Mouse (Mus musculus): ENCODE measurements around the gene Actl10. TPM values are rescaled to one million over a fixed set of nuclear protein-coding genes. Genes with fewer than 3 reads are reported as not detected.

The Actl10 gene
- polyA plus RNA-seq, 1 experiment from 2014 or later, result 0.55 TPM

GRCm38 (mm10) chr2:154584931-154585601 lies 33.5 kb downstream of the Actl10 start:
- 71% methylated on average over 17 of the region's 17 CpGs for WGBS
- Histone ChIP-seq H3K4me1 (replicated peaks) (peaks cover 28% of the 10 kb centered on the region), H3K27me3 (no peaks in the 10 kb centered on the region), H3K4me3 (replicated peaks) (no peak overlapping the region), H3K27ac (no peak overlapping the region), H3K9me3 (no peaks in the 10 kb centered on the region), H3K36me3 (0 out of 2 replicates have a peak, but pooled peaks cover 3% of the 10 kb centered on the region), H3K9ac (replicated peaks) (no peak overlapping the region), H3K4me2 (replicated peaks) (no peak overlapping the region)
- ATAC-seq, result no peak

GRCm38 (mm10) chr2:154586405-154586804 lies 34.8 kb downstream of the Actl10 start:
- WGBS, result 69% methylated on average over 5 of the region's 5 CpGs
- Histone ChIP-seq H3K9me3 (no peaks in the 10 kb centered on the region), H3K27me3 (no peaks in the 10 kb centered on the region), H3K9ac (replicated peaks) (no peak overlapping the region), H3K27ac (no peak overlapping the region), H3K4me2 (replicated peaks) (no peak overlapping the region), H3K4me1 (replicated peaks) (peaks cover 24% of the 10 kb centered on the region), H3K36me3 (0 out of 2 replicates have a peak, but pooled peaks cover 3% of the 10 kb centered on the region), H3K4me3 (replicated peaks) (no peak overlapping the region)
- ATAC-seq, result no peak

GRCm38 (mm10) chr2:154589051-154589450 lies 37.5 kb downstream of the Actl10 start:
- no peak for ATAC-seq
- Histone ChIP-seq H3K4me3 (replicated peaks) (no peak overlapping the region), H3K9ac (replicated peaks) (no peak overlapping the region), H3K27me3 (no peaks in the 10 kb centered on the region), H3K27ac (no peak overlapping the region), H3K4me1 (replicated peaks) (peaks cover 20% of the 10 kb centered on the region), H3K9me3 (no peaks in the 10 kb centered on the region), H3K4me2 (replicated peaks) (no peak overlapping the region), H3K36me3 (peaks cover 9% of the 10 kb centered on the region; the same call in 1 of the 2 replicates)
- WGBS, result 73% methylated on average over 4 of the region's 4 CpGs

- no peak overlapping the region for H3K9ac ChIP-seq (replicated peaks)
- WGBS, result 88% methylated on average over 3 of the region's 3 CpGs
- no peak overlapping the region for H3K27ac ChIP-seq
- H3K36me3 ChIP-seq, result peaks cover 9% of the 10 kb centered on the region; the same call in 1 of the 2 replicates
- H3K4me1 ChIP-seq (replicated peaks), result no peaks in the 10 kb centered on the region
- H3K4me3 ChIP-seq (replicated peaks), result no peak overlapping the region
- no peak for ATAC-seq
- no peak overlapping the region for H3K4me2 ChIP-seq (replicated peaks)
- H3K9me3 ChIP-seq, result no peaks in the 10 kb centered on the region
- H3K27me3 ChIP-seq, result no peaks in the 10 kb centered on the region
Measured at GRCm38 (mm10) chr2:154591239-154591638, 39.7 kb downstream of the Actl10 start.

GRCm38 (mm10) chr2:154593025-154593424 lies 41.4 kb downstream of the Actl10 start:
- 73% methylated on average over 3 of the region's 3 CpGs for WGBS
- H3K4me1 ChIP-seq (replicated peaks), result no peaks in the 10 kb centered on the region
- no peak for ATAC-seq
- H3K27me3 ChIP-seq, result no peaks in the 10 kb centered on the region
- H3K27ac ChIP-seq, result no peak overlapping the region
- H3K4me3 ChIP-seq (replicated peaks), result no peak overlapping the region
- no peaks in the 10 kb centered on the region for H3K9me3 ChIP-seq
- no peak overlapping the region for H3K4me2 ChIP-seq (replicated peaks)
- peaks cover 6% of the 10 kb centered on the region; the same call in 1 of the 2 replicates for H3K36me3 ChIP-seq
- H3K9ac ChIP-seq (replicated peaks), result no peak overlapping the region

GRCm38 (mm10) chr2:154595775-154596174 lies 44.2 kb downstream of the Actl10 start:
- no peak overlapping the region for H3K27ac ChIP-seq
- H3K4me1 ChIP-seq (replicated peaks), result no peaks in the 10 kb centered on the region
- H3K9ac ChIP-seq (replicated peaks), result no peak overlapping the region
- peaks cover 6% of the 10 kb centered on the region; the same call in 1 of the 2 replicates for H3K36me3 ChIP-seq
- no peaks in the 10 kb centered on the region for H3K9me3 ChIP-seq
- no peak overlapping the region for H3K4me3 ChIP-seq (replicated peaks)
- no peak overlapping the region for H3K4me2 ChIP-seq (replicated peaks)
- WGBS, result 82% methylated on average over 5 of the region's 5 CpGs
- H3K27me3 ChIP-seq, result no peaks in the 10 kb centered on the region
- ATAC-seq, result no peak

- no peak overlapping the region for H3K27ac ChIP-seq
- no peak overlapping the region for H3K4me2 ChIP-seq (replicated peaks)
- no peaks in the 10 kb centered on the region for H3K9me3 ChIP-seq
- no peaks in the 10 kb centered on the region for H3K27me3 ChIP-seq
- no peak for ATAC-seq
- WGBS, result 86% methylated on average over 3 of the region's 3 CpGs
- H3K4me3 ChIP-seq (replicated peaks), result no peak overlapping the region
- H3K9ac ChIP-seq (replicated peaks), result no peak overlapping the region
- no peaks in the 10 kb centered on the region for H3K4me1 ChIP-seq (replicated peaks)
- peaks cover 6% of the 10 kb centered on the region; the same call in 1 of the 2 replicates for H3K36me3 ChIP-seq
Measured at GRCm38 (mm10) chr2:154597399-154597798, 45.8 kb downstream of the Actl10 start.

- no peak overlapping the region for H3K4me2 ChIP-seq (replicated peaks)
- no peaks in the 10 kb centered on the region for H3K36me3 ChIP-seq
- no peak overlapping the region for H3K9ac ChIP-seq (replicated peaks)
- 67% methylated on average over 6 of the region's 6 CpGs for WGBS
- H3K4me3 ChIP-seq (replicated peaks), result no peak overlapping the region
- H3K27me3 ChIP-seq, result 0 out of 2 replicates have a peak, but pooled peaks cover 3% of the 10 kb centered on the region
- peaks cover 12% of the 10 kb centered on the region for H3K4me1 ChIP-seq (replicated peaks)
- no peak overlapping the region for H3K27ac ChIP-seq
- no peak for ATAC-seq
- no peaks in the 10 kb centered on the region for H3K9me3 ChIP-seq
Measured at GRCm38 (mm10) chr2:154600586-154600985, 49.0 kb downstream of the Actl10 start.

- no peak for ATAC-seq
- Histone ChIP-seq H3K4me1 (replicated peaks) (peaks cover 12% of the 10 kb centered on the region), H3K36me3 (no peaks in the 10 kb centered on the region), H3K27me3 (0 out of 2 replicates have a peak, but pooled peaks cover 6% of the 10 kb centered on the region), H3K9me3 (no peaks in the 10 kb centered on the region), H3K4me2 (replicated peaks) (no peak overlapping the region), H3K4me3 (replicated peaks) (no peak overlapping the region), H3K27ac (no peak overlapping the region), H3K9ac (replicated peaks) (no peak overlapping the region)
- 68% methylated on average over 3 of the region's 3 CpGs for WGBS
Measured at GRCm38 (mm10) chr2:154601324-154601723, 49.7 kb downstream of the Actl10 start.

Other genes starting within 250 kb of the Actl10 start
- not detected in 2 replicates for gene Bpifb9b, start 244.5 kb upstream of the Actl10 start, polyA plus RNA-seq (2015; fragmentation: Nextera tagmentation; extraction: Ambion mirVana)
- gene Cdk5rap1, start 178.8 kb upstream of the Actl10 start, polyA plus RNA-seq (2015; fragmentation: Nextera tagmentation; extraction: Ambion mirVana), result 15.2 and 15.4 TPM in 2 replicates
- gene Snta1, start 143.7 kb upstream of the Actl10 start, polyA plus RNA-seq (2015; fragmentation: Nextera tagmentation; extraction: Ambion mirVana), result 4.8 and 5.9 TPM in 2 replicates
- gene Cbfa2t2, start 115.3 kb upstream of the Actl10 start, polyA plus RNA-seq (2015; fragmentation: Nextera tagmentation; extraction: Ambion mirVana), result 71.6 and 83.1 TPM in 2 replicates
- gene 1700003F12Rik, start 4.7 kb upstream of the Actl10 start, polyA plus RNA-seq (2015; fragmentation: Nextera tagmentation; extraction: Ambion mirVana), result 1.8 and 2.0 TPM in 2 replicates
- gene Necab3, start 7.1 kb downstream of the Actl10 start, polyA plus RNA-seq (2015; fragmentation: Nextera tagmentation; extraction: Ambion mirVana), result 13.4 and 14.5 TPM in 2 replicates
- 13.6 and 15.2 TPM in 2 replicates for gene E2f1, start 18.1 kb downstream of the Actl10 start, polyA plus RNA-seq (2015; fragmentation: Nextera tagmentation; extraction: Ambion mirVana)
- gene Pxmp4, start 51.9 kb downstream of the Actl10 start, polyA plus RNA-seq (2015; fragmentation: Nextera tagmentation; extraction: Ambion mirVana), result 12.3 and 13.4 TPM in 2 replicates
- gene Zfp341, start 61.5 kb downstream of the Actl10 start, polyA plus RNA-seq (2015; fragmentation: Nextera tagmentation; extraction: Ambion mirVana), result 2.0 and 2.1 TPM in 2 replicates
- 0.61 and 0.96 TPM in 2 replicates for gene 4930519P11Rik, start 61.7 kb downstream of the Actl10 start, polyA plus RNA-seq (2015; fragmentation: Nextera tagmentation; extraction: Ambion mirVana)
- 22.2 and 27.2 TPM in 2 replicates for gene Chmp4b, start 99.9 kb downstream of the Actl10 start, polyA plus RNA-seq (2015; fragmentation: Nextera tagmentation; extraction: Ambion mirVana)
- gene Gm14214, start 218.3 kb downstream of the Actl10 start, polyA plus RNA-seq (2015; fragmentation: Nextera tagmentation; extraction: Ambion mirVana), result not detected in 2 replicates
- gene Raly, start 239.3 kb downstream of the Actl10 start, polyA plus RNA-seq (2015; fragmentation: Nextera tagmentation; extraction: Ambion mirVana), result 28.1 and 39.1 TPM in 2 replicates
- 1.2 and 1.5 TPM in 2 replicates for gene a, start 239.6 kb downstream of the Actl10 start, polyA plus RNA-seq (2015; fragmentation: Nextera tagmentation; extraction: Ambion mirVana)

All from midbrain, embryonic 13.5 days (tissue).